Mouse (Mus musculus) heart, embryonic 16.5 days (tissue): ENCODE results near the gene Emc9. TPM values are rescaled to one million over a fixed set of nuclear protein-coding genes. Genes with fewer than 3 reads are reported as not detected.

Experiments used
- ATAC-seq: fragments of 200-750 bp; cut with Nextera tagmentation; replicated peaks from 2 replicates; pipeline ENCODE4 v1.8.0; 2017; ENCODE audit warnings: moderate number of reproducible peaks; ENCODE audit not compliant: insufficient read depth, low FRiP score; ENCODE audit errors: extremely low read depth
- H3K27ac ChIP-seq: fragments of 300-500 bp; sonication (generic); 2 replicates; pipeline ENCODE4 v1.5.1; 2014; ENCODE audit warnings: mild to moderate bottlenecking, low read length, control low read depth, moderate library complexity
- H3K27me3 ChIP-seq: fragments of 300-500 bp; sonication (generic); 2 replicates; pipeline ENCODE4 v1.6.1; 2014; ENCODE audit warnings: low read length, mixed read lengths; ENCODE audit not compliant: control insufficient read depth, insufficient read depth
- H3K36me3 ChIP-seq: fragments of 300-500 bp; sonication (generic); 2 replicates; pipeline ENCODE4 v1.6.1; 2014; ENCODE audit not compliant: control insufficient read depth, insufficient read depth
- H3K4me1 ChIP-seq: fragments of 300-500 bp; sonication (generic); 2 replicates; pipeline ENCODE4 v1.6.1; 2014; ENCODE audit warnings: low read length, mixed read lengths; ENCODE audit not compliant: control insufficient read depth, insufficient read depth
- H3K4me2 ChIP-seq: fragments of 300-500 bp; sonication (generic); 2 replicates; pipeline ENCODE4 v1.6.1; 2014; ENCODE audit warnings: low read depth, mild to moderate bottlenecking, control low read depth, low read length
- H3K4me3 ChIP-seq: fragments of 300-500 bp; sonication (generic); 2 replicates; pipeline ENCODE4 v1.5.1; 2014; ENCODE audit warnings: mild to moderate bottlenecking, control low read depth, low read length
- H3K9ac ChIP-seq: fragments of 300-500 bp; sonication (generic); 2 replicates; pipeline ENCODE4 v1.6.1; 2014; ENCODE audit warnings: low read length, control low read depth
- H3K9me3 ChIP-seq: fragments of 300-500 bp; sonication (generic); replicated peaks from 2 replicates; pipeline ENCODE4 v1.6.1; 2016; ENCODE audit warnings: low read length; ENCODE audit not compliant: control insufficient read depth
- WGBS: fragments of 180-500 bp; shearing (Covaris S2); extraction: QIAGEN DNeasy Blood & Tissue Kit; methylation state at CpG from one replicate; pipeline ENCODE4 v1.1.7; 2014; 5-methylcytosine and 5-hydroxymethylcytosine counted together
- polyA plus RNA-seq: library from polyadenylated mRNA; unstranded; fragments of >200 nt; fragmentation: Nextera tagmentation; extraction: Ambion mirVana; gene quantifications from 2 replicates; pipeline ENCODE4 v1.2.1, GENCODE M21; 2015

Gene Emc9
- polyA plus RNA-seq, 1 experiment from 2014 or later: 24.0 TPM

DNA sequence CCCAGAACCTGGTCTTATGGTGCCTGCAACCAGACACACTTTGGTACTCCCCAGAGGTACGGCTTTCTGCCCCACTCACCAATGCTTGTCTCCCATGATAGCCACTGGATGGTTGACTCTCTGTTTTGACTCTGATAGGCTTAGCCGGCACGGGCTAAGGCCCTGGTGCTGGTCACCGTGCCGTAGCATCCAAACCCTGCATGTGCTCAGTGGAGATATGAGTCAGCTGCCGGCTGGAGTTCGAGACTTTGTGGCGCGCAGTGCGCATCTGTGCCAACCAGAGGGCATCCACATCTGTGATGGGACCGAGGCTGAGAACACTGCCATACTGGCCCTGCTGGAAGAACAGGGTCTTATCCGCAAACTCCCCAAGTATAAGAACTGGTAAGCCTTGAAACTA lies 42.8 kb downstream of the Emc9 start:
- H3K36me3 ChIP-seq: peaks cover 17% of the 10 kb centered on the region; the same call in 1 of the 2 replicates
- H3K9me3 ChIP-seq: no peaks in the 10 kb centered on the region
- peaks cover 7% of the 10 kb centered on the region for H3K4me1 ChIP-seq
- WGBS: 94% methylated on average over 12 of the region's 12 CpGs
- no peak for ATAC-seq
- no peaks in the 10 kb centered on the region for H3K27me3 ChIP-seq
- H3K4me3 ChIP-seq: no peak overlapping the region
- H3K4me2 ChIP-seq: no peak overlapping the region
- no peak overlapping the region for H3K27ac ChIP-seq
- no peak overlapping the region for H3K9ac ChIP-seq

DNA sequence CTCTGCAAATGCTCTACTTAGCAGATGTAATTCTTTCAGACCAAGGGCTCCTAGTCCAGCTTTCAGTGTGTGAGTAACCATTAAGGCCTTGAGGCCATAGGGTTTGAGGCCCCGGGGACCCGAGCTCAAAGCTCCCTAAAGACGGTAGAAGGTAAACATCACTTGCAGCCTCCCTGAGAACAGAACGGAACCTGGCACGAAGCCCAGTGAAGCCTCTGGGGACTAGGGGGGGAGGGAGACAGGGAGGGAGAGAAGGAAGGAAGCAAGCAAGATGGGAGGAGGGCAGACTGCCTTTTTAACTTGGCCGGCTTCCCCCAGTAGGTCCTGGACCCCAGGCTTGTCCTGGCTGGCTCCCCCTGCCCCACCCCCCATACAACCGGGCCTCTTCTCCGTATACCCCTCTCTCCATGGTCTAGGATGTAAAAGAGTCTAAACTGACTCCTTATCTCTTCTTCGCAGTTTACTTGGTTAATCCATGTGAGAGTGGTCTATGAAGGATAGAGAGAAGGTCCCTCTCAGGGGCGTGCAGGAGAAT lies 44.2 kb downstream of the Emc9 start:
- peak; percentile 58 for ATAC-seq
- WGBS: 4% methylated on average over 10 of the region's 10 CpGs
- H3K27ac ChIP-seq: peak overlapping the region; percentile 84
- no peaks in the 10 kb centered on the region for H3K27me3 ChIP-seq
- H3K4me1 ChIP-seq: peaks cover 7% of the 10 kb centered on the region
- H3K4me2 ChIP-seq: peak overlapping the region; percentile 81
- peak overlapping the region; percentile 73 for H3K4me3 ChIP-seq
- peaks cover 12% of the 10 kb centered on the region; the same call in 1 of the 2 replicates for H3K36me3 ChIP-seq
- H3K9me3 ChIP-seq: no peaks in the 10 kb centered on the region
- H3K9ac ChIP-seq: peak overlapping the region; percentile 78

DNA sequence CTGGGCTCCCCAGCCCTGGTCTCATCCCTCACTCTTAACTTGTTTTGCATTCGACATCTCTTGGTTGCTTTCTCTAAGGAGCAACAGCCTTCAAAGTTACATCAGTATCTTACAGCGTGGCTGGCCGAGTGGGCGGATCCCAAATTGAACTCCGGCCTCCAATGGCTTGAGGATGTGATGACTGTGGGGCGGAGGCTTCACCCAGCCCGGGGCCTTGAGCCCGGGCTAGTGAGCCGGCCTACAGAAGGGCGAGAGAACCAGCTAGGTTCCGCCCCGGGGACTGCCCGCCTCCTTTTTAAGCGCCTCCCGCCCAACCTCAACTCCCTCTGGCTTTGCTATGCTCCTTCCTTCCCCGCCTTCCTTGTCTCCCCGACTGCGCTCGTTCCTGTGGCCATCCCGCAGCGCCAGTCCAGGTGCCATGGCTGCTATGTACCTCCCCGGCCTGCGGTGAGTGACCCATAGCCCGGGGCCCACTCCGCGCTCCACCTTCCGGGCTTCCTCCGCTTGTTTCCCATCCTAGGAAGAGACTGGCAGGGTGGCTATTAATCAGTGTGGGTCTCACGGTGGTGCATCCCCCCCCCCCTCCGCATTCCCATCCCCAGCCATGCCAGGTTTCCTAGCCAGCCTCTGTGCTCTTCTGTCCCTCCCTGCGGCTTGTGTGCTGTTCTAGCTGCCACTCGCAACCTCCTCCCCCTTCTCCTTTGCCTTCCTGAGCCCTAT lies 44.9 kb downstream of the Emc9 start, which contains the start of gene Pck2:
TSS of gene Pck2 (plus strand) at position 200 of the 720 bp plus-strand sequence.
- no peaks in the 10 kb centered on the region for H3K9me3 ChIP-seq
- ATAC-seq: peak; percentile 92
- peak within 1 kb of the TSS; percentile 84 for H3K27ac ChIP-seq
- peak within 1 kb of the TSS; percentile 78 for H3K9ac ChIP-seq
- peaks cover 11% of the 10 kb centered on the region; the same call in 1 of the 2 replicates for H3K36me3 ChIP-seq
- WGBS: under 1% methylated on average over 32 of the region's 32 CpGs
- H3K27me3 ChIP-seq: no peaks in the 10 kb centered on the region
- peak within 1 kb of the TSS; percentile 81 for H3K4me2 ChIP-seq
- H3K4me3 ChIP-seq: peak within 1 kb of the TSS; percentile 73
- H3K4me1 ChIP-seq: peaks cover 7% of the 10 kb centered on the region

DNA sequence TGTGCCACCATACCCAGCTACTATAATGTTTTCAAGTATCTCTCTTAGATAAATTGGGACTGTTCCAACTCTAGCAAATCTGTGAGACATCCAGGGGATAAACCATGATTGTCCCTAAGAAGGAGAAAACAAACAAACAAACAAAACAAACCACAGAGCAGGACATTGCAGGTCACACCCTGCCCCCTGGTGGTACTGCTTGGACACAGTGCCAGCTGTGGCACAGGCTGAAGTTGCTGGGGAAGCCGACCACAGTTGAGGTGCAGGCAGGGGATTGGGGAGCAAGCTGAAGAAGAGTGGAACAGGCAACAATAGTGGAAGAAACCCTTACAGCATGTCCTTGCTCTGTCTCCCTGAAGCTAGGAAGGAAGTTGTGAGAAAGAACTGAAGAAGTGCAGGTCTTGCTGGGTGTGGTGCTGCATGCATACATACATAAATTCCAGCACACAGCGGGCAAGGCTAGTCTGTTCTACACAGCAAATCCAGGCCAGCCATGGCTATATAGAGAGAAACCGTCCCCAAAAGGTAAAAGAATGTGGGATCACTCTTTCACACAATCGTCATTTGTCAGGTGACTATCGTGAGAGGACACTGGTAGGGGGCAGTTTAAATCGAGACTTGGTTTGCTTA lies 48.9 kb downstream of the Emc9 start:
- Histone ChIP-seq H3K27me3 (no peaks in the 10 kb centered on the region), H3K9ac (no peak overlapping the region), H3K4me1 (peaks cover 4% of the 10 kb centered on the region), H3K4me2 (no peak overlapping the region), H3K36me3 (no peaks in the 10 kb centered on the region), H3K4me3 (no peak overlapping the region), H3K9me3 (no peaks in the 10 kb centered on the region), H3K27ac (no peak overlapping the region)
- 45% methylated on average over 6 of the region's 6 CpGs for WGBS
- ATAC-seq: no peak

Other genes starting within 250 kb of the Emc9 start
- 67.2 and 68.9 TPM in 2 replicates for gene Dhrs4, start 106.5 kb downstream of the Emc9 start, polyA plus RNA-seq
- 1.3 and 1.9 TPM in 2 replicates for gene Carmil3, start 94.7 kb downstream of the Emc9 start, polyA plus RNA-seq
- 0.21 and 0.24 TPM in 2 replicates for gene Cpne6, start 74.9 kb downstream of the Emc9 start, polyA plus RNA-seq
- gene Nrl, start 60.3 kb downstream of the Emc9 start, polyA plus RNA-seq: 0.05 TPM in 1 of 2 replicates, not detected in the other
- gene Pck2, start 45.0 kb downstream of the Emc9 start, polyA plus RNA-seq: 36.8 and 42.8 TPM in 2 replicates
- 75.1 and 75.5 TPM in 2 replicates for gene Dcaf11, start 25.3 kb downstream of the Emc9 start, polyA plus RNA-seq
- 1.2 and 1.5 TPM in 2 replicates for gene A730061H03Rik, start 24.9 kb downstream of the Emc9 start, polyA plus RNA-seq
- gene Fitm1, start 9.7 kb downstream of the Emc9 start, polyA plus RNA-seq: 79.4 and 85.6 TPM in 2 replicates
- 223 and 227 TPM in 2 replicates for gene Psme1, start 7.2 kb downstream of the Emc9 start, polyA plus RNA-seq
- gene Psme2, start 5.8 kb upstream of the Emc9 start, polyA plus RNA-seq: 207 TPM in 2 replicates
- 15.7 and 18.6 TPM in 2 replicates for gene Rnf31, start 6.4 kb upstream of the Emc9 start, polyA plus RNA-seq
- 11.5 and 15.3 TPM in 2 replicates for gene Irf9, start 18.3 kb upstream of the Emc9 start, polyA plus RNA-seq
- gene Rec8, start 32.7 kb upstream of the Emc9 start, polyA plus RNA-seq: 4.8 and 7.3 TPM in 2 replicates
- gene Ipo4, start 50.7 kb upstream of the Emc9 start, polyA plus RNA-seq: 64.8 and 70.8 TPM in 2 replicates
- 0.59 and 0.61 TPM in 2 replicates for gene Gm49378, start 52.6 kb upstream of the Emc9 start, polyA plus RNA-seq
- gene Tm9sf1, start 58.5 kb upstream of the Emc9 start, polyA plus RNA-seq: 90.8 and 99.0 TPM in 2 replicates
- gene Tssk4, start 64.9 kb upstream of the Emc9 start, polyA plus RNA-seq: 0.22 and 0.45 TPM in 2 replicates
- gene Mdp1, start 75.2 kb upstream of the Emc9 start, polyA plus RNA-seq: 93.7 and 96.5 TPM in 2 replicates
- 43.0 and 43.9 TPM in 2 replicates for gene Gmpr2, start 86.6 kb upstream of the Emc9 start, polyA plus RNA-seq
- 444 and 466 TPM in 2 replicates for gene Nedd8, start 86.8 kb upstream of the Emc9 start, polyA plus RNA-seq
- gene Tinf2, start 96.5 kb upstream of the Emc9 start, polyA plus RNA-seq: 27.5 and 30.0 TPM in 2 replicates
- gene Tgm1, start 128.6 kb upstream of the Emc9 start, polyA plus RNA-seq: 0.45 and 0.57 TPM in 2 replicates
- 22.0 and 25.6 TPM in 2 replicates for gene Rabggta, start 137.0 kb upstream of the Emc9 start, polyA plus RNA-seq
- 71.1 and 76.3 TPM in 2 replicates for gene Dhrs1, start 160.4 kb upstream of the Emc9 start, polyA plus RNA-seq
- gene Nop9, start 160.4 kb upstream of the Emc9 start, polyA plus RNA-seq: 21.5 and 22.7 TPM in 2 replicates
- 1.3 and 1.8 TPM in 2 replicates for gene Cideb, start 173.2 kb upstream of the Emc9 start, polyA plus RNA-seq
- gene Ltb4r2, start 176.1 kb upstream of the Emc9 start, polyA plus RNA-seq: 0.20 and 0.32 TPM in 2 replicates
- 0.59 and 0.66 TPM in 2 replicates for gene Ltb4r1, start 180.7 kb upstream of the Emc9 start, polyA plus RNA-seq
- gene Adcy4, start 198.8 kb upstream of the Emc9 start, polyA plus RNA-seq: 15.3 and 17.5 TPM in 2 replicates
- gene Ripk3, start 203.6 kb upstream of the Emc9 start, polyA plus RNA-seq: 17.8 and 20.8 TPM in 2 replicates
- gene Nfatc4, start 237.8 kb upstream of the Emc9 start, polyA plus RNA-seq: 9.7 and 14.4 TPM in 2 replicates